Mouse (Mus musculus): ENCODE measurements around the gene Ankle2.

Ankle2 gene

DNA sequence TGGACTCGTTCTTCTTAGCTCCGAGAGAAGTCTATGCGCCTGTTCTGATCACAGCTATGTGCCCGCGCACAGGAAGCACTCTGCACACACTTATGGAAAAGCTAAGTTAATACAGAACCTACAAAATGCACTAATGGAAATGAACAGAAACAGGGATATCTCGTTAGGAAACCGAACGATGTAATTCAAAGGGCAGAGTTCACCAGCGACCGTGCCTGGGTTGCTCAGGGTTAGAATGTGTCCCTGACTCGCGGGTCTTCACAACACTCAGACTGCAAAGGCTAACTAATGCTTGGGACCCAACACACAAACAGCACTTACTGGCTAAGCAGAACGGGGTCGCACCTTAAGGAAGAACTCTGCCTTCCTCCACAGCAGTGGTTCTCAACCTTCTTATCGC is 54.4 kb downstream of the Ankle2 start:
- DNase-seq: peak; percentile 25

DNA sequence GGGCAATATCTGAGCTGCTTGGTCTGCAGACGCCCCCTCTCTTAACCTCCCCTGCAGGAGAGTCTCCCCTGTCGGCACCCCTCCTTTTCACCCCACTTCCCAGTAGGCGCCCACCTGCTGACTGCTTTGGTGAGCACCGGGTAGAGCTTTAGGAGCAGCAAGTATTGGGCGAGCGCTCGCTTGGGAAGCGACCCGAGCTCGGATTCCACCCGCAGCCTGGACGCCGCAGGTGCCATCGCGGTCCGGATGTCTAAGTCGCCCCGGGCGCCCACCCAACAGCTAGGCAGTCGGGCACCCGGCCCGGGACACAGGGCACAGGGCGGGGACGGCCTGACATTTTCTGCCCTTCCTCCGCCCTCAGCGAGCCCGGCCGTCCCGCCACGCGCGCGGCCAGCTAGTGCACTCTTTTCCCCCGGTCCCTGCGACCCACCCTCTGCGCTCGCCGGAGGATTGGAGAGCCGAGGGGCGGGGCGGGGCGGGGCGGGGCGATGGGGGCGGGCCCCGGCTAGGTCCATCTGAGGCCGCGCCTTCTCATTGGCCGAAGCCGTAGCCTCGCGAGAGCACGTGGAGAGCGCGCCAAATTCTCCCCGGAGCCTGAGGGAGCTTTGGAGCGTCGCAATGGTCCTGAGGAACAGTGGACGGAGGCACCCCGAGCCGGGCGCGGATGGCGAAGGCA is 55.1 kb downstream of the Ankle2 start, which contains the start of the genes Pxmp2 and Pole:
Gene Pxmp2 (minus strand): TSS at position 417 of the 676 bp plus-strand sequence.
Gene Pole (plus strand): TSS at position 537 of the 676 bp plus-strand sequence.
- peak; percentile 96 for DNase-seq

DNA sequence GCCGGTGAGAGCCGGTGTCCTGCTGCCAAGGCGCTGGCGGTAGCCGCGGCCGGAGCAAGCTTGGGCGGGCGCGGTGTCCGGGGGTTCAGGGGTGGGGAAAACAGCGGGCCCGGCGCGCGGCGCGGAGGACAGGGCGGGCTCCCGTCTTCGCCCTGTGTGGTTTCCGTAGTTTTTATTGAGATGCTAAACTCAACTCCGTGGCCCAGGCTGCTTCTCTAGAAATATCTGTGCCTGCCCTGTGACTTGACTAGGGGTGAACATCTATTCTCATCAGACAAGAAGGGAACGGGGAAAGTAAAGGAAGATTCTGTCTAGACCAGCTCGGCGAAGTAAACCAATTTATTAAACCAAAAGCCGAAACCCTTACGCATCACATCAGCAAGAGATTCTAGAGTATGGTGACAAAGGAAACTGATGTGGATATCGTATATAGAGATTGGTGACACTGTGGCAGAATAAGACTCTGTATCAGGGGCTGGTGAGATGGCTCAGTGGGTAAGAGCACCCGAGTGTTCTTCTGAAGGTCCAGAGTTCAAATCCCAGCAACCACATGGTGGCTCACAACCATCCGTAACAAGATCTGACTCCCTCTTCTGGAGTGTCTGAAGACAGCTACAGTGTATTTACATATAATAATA is 55.8 kb downstream of the Ankle2 start:
- DNase-seq: no peak

DNA sequence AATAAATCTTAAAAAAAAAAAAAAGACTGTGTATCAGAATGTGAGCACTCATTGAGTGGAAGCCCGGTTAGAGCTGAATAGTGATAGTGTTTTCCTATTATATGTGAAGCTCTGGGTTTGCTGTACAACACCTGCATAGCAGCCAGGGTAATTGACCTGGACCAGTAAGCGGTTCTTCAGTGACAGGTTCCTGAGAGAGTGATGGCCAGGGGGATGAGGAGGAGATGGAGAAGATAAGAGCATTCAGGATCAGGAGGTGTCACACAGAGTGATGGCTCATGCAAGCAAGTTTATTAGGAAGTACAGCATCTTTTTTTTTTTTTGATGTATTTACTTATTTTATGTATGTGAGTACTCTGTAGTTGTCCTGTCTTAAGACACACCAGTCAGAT is 56.3 kb downstream of the Ankle2 start:
- DNase-seq: no peak

DNA sequence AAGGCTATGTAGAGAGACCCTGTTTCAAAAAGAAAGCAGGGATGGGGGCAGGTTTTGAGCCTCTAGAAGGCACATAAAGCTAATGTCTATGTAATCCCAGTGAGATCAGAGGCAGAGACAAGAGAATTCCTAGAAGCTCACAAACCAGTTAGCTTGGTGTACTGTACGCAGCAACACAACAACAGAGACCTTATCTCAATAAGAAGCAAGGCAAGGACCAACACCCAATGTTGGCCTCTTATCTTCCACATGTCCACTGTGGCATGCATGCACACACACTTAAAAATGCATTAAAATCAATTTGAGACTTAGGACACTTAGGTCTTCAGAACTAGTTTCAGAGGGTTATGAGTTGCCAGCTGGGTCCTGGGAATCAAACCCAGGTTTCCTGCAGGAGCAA is 60.8 kb downstream of the Ankle2 start:
- no peak for DNase-seq

DNA sequence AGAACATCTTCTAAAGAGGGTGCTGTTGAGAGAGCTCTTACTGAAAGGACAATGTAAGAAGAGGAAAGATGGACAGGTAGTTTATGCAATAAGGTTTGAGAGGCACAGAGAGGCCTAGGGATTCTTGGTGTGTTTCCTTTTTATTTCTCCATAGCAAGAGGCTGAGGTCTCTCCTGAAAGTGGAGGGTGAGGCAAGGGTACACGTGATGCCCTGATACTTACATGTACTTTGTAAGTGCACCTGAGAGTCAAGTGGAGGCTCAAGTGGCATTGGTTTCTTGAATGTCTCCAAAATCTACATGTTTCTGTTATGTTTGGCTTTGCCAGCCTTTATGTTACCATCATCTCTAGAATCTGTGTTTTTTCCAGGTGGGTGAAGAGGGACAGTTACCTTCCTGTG is 65.8 kb downstream of the Ankle2 start:
- DNase-seq: no peak

DNA sequence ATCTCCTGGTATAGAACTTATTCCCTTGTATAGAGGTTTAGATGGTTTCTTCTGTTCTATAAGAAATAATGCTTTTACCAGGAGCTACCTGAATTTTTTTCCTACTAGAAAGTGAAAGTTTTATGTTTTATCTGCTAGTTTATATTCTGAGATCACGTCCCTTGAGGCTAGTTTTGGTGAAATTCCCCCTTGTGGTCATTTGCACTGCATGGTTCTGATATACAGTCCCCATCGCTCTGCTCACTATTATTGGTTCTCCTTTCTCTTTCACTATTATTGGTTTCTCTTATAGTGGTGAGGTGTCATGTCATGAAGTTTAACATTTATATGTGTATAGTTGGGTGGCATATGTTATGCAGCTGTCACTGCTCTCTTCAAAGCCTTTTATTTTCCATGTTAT is 69.8 kb downstream of the Ankle2 start:
- DNase-seq: no peak

All from liver (tissue).